Mouse (Mus musculus) bone marrow, adult 2 months (tissue): Measurements from ENCODE around the gene Sc5d.

Experiments used
- CTCF ChIP-seq: fragments of 200-500 bp; IDR thresholded peaks from 2 replicates; pipeline ENCODE4 v1.5.1; 2011; ENCODE audit warnings: low read length, control low read depth; ENCODE audit not compliant: control insufficient read depth, insufficient read depth
- POLR2A ChIP-seq: fragments of 200-500 bp; IDR thresholded peaks from 2 replicates; pipeline ENCODE4 v1.6.1; 2011; ENCODE audit warnings: low read depth, mild to moderate bottlenecking, control low read depth, low read length, borderline replicate concordance; ENCODE audit not compliant: control insufficient read depth

GRCm38 (mm10) chr9:42209666-42210065 is 54.4 kb downstream of the Sc5d start:
- TF ChIP-seq CTCF (no peak), POLR2A (no peak)
